Mouse (Mus musculus) ES-E14 (cell line): Measurements from ENCODE around the gene Nrros. TPM values are rescaled to one million over a fixed set of nuclear protein-coding genes. Genes with fewer than 3 reads are reported as not detected.

Experiments used
- DNase-seq: peaks from one replicate; pipeline ENCODE4 v3.0.0-alpha.2; 2013; ENCODE audit warnings: low read depth, low spot score
- H3K27ac ChIP-seq: 2 replicates; pipeline ENCODE4 v1.5.1; 2012; ENCODE audit warnings: low read depth, mild to moderate bottlenecking, low read length, moderate library complexity, mixed read lengths; ENCODE audit not compliant: poor library complexity, insufficient read depth, severe bottlenecking
- H3K36me3 ChIP-seq: 2 replicates; pipeline ENCODE4 v1.6.1; 2012; ENCODE audit warnings: mild to moderate bottlenecking, low read length, moderate library complexity, mixed read lengths; ENCODE audit not compliant: control insufficient read depth, poor library complexity, insufficient read depth, severe bottlenecking
- H3K4me1 ChIP-seq, 2 experiments: fragments of 150-350 bp in 1 of 2; sonication (generic) in 1 of 2; 2 replicates each; pipeline ENCODE4 v1.6.1; 2012; ENCODE audit warnings: low read length in 2 of 2, mild to moderate bottlenecking in 1 of 2, mixed read lengths in 1 of 2; ENCODE audit not compliant: control insufficient read depth in 2 of 2, insufficient read depth in 2 of 2, poor library complexity in 1 of 2
- H3K4me3 ChIP-seq, 2 experiments: fragments of 150-350 bp in 1 of 2; sonication (generic) in 1 of 2; 2 replicates each; pipeline ENCODE4 v1.5.1; 2012; ENCODE audit warnings: low read length in 2 of 2, low read depth in 1 of 2, mild to moderate bottlenecking in 1 of 2, mixed read lengths in 1 of 2; ENCODE audit not compliant: insufficient read depth in 1 of 2, poor library complexity in 1 of 2, severe bottlenecking in 1 of 2
- H3K9ac ChIP-seq: 2 replicates; pipeline ENCODE4 v1.6.1; 2012; ENCODE audit warnings: low read depth, mild to moderate bottlenecking, low read length, mixed read lengths; ENCODE audit not compliant: poor library complexity, insufficient read depth, severe bottlenecking
- H3K9me3 ChIP-seq: fragments of 150-350 bp; sonication (generic); 2 replicates; pipeline ENCODE4 v1.6.1; 2012; ENCODE audit warnings: low read depth, mild to moderate bottlenecking, low read length; ENCODE audit not compliant: control insufficient read depth, insufficient read depth
- CHD2 ChIP-seq: IDR thresholded peaks from 2 replicates; pipeline ENCODE4 v1.6.1; 2014; ENCODE audit warnings: mild to moderate bottlenecking, low read depth, low read length, inconsistent platforms
- HCFC1 ChIP-seq: IDR thresholded peaks from 2 replicates; pipeline ENCODE4 v1.6.1; 2012; ENCODE audit warnings: low read length, inconsistent platforms, borderline replicate concordance; ENCODE audit not compliant: insufficient read depth
- MAFK ChIP-seq: IDR thresholded peaks from 2 replicates; pipeline ENCODE4 v1.6.1; 2014; ENCODE audit warnings: mild to moderate bottlenecking, low read depth, low read length, inconsistent platforms; ENCODE audit not compliant: insufficient read depth
- ZC3H11A ChIP-seq: IDR thresholded peaks from 2 replicates; pipeline ENCODE4 v1.6.1; 2012; ENCODE audit warnings: low read depth, mild to moderate bottlenecking, inconsistent platforms, low read length, borderline replicate concordance
- ZNF384 ChIP-seq: IDR thresholded peaks from 2 replicates; pipeline ENCODE4 v1.6.1; 2012; ENCODE audit warnings: low read depth, low read length, inconsistent platforms
- in situ Hi-C, 2 experiments: fragments of 600-800 bp; cut with MboI; formaldehyde crosslinking; loops; one replicate each; pipeline ENCODE4 v1.15.1; 2025; ENCODE audit warnings: low sequenced_read_pairs in 2 of 2, inconsistent platforms in 1 of 2; ENCODE audit not compliant: unreplicated experiment in 2 of 2
- total RNA-seq: library from RNA; depleted of rRNA; stranded (reverse); fragments of 300-350 nt; gene quantifications from 2 replicates; pipeline ENCODE4 v1.2.3, GENCODE M21; 2012

Gene Nrros
- total RNA-seq, 1 experiment: 6.4 TPM

DNA sequence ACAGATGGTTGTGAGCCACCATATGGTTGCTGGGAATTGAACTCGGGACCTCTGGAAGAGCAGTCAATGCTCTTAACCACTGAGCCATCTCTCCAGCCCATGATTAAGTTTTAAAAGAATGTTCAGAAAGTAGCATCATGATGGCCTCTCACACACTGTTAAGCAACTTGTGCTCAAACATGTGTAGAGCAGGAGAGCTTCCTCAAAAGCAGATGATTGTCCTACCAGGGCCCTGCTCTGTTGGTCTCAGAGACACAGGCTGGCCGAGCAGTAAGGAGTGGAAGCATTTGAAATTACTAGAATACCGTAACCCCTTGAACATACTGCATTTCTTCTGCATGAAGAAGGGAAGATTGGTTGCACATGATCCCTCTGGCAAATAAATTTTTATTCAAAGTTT lies 6.4 kb downstream of the Nrros start:
- H3K9me3 ChIP-seq: no peaks in the 10 kb centered on the region
- no peak overlapping the region for H3K9ac ChIP-seq
- H3K4me1 ChIP-seq: no peaks in the 10 kb centered on the region
- no peaks in the 10 kb centered on the region for H3K36me3 ChIP-seq
- in situ Hi-C loops: no loop called here
- no peak overlapping the region for H3K27ac ChIP-seq
- TF ChIP-seq ZNF384: no peak
- DNase-seq: no peak
- no peak overlapping the region for H3K4me3 ChIP-seq

DNA sequence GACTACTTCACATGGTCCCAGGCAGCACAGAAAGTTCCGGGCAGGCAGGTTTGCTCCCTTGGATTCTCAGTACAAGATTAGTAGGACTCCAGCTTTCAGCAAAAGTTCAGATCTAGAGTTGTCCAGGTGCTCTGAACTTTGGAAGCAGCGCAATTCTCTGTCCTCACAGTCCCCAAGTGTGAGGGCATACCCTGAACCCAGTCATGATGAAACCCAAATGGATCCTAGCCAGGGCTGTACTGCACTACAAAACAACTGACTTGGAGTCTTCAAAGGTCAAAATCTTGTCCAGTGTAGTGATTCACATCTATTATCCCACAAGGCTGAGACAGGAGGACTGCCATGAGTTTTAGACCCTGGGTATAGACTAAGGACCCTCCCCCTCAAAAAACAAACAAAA lies 8.0 kb downstream of the Nrros start:
- in situ Hi-C loops: no loop called here
- Histone ChIP-seq H3K27ac (no peak overlapping the region), H3K9ac (no peak overlapping the region), H3K9me3 (no peaks in the 10 kb centered on the region), H3K4me1 (no peaks in the 10 kb centered on the region), H3K4me3 (no peak overlapping the region), H3K36me3 (no peaks in the 10 kb centered on the region)
- TF ChIP-seq ZC3H11A (no peak), ZNF384 (no peak)
- DNase-seq: no peak

DNA sequence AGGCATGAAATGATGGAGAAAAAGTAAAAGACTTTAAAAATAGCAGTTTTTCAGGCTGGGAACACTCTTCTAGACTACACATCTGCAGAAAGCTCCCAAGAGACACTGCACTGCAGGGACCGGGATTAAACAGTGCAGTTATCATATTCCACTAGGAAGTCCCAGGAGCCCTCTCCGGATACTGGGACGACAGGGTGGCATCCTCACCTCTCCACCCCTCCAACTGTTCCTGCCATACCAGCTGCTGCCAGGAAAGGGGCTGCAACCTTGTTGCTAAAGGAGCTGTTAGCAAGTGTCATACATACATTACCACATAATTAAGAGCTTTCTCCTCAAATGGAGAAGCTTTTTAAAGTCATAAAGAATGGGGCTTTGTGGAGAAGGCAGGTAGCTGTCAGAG lies 8.7 kb downstream of the Nrros start:
- in situ Hi-C loops: no loop called here
- Histone ChIP-seq H3K36me3 (no peaks in the 10 kb centered on the region), H3K9me3 (no peaks in the 10 kb centered on the region), H3K4me1 (no peaks in the 10 kb centered on the region), H3K4me3 (no peak overlapping the region), H3K27ac (no peak overlapping the region), H3K9ac (no peak overlapping the region)
- no peak for DNase-seq
- TF ChIP-seq HCFC1: no peak
- no peak for TF ChIP-seq ZNF384
- no peak for TF ChIP-seq ZC3H11A
- no peak for TF ChIP-seq MAFK
- TF ChIP-seq CHD2: no peak

DNA sequence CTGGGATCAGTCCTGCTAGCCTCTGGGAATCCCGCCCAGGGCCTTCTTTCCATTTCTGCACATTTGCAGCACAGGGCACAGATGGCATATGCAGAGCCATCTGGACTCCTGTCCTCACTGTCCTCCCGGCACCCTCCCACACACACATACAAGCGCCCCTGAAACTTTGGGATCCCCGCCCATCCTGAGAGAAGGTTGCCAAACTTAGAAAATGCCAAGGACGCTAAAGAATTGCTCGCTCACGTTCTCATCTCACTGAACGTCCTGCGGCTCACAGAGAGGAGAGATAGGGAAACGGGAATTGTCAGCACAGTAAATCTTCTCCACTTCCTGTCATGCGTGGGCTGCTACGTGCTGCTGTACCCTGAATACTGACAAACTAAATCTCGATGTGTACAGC lies 11.0 kb downstream of the Nrros start:
- no peak for DNase-seq
- in situ Hi-C loops: no loop called here
- Histone ChIP-seq H3K4me1 (no peaks in the 10 kb centered on the region), H3K27ac (no peak overlapping the region), H3K4me3 (no peak overlapping the region), H3K9ac (no peak overlapping the region), H3K36me3 (no peaks in the 10 kb centered on the region), H3K9me3 (no peaks in the 10 kb centered on the region)
- TF ChIP-seq ZC3H11A (no peak), ZNF384 (no peak), HCFC1 (no peak), MAFK (no peak), CHD2 (no peak)

DNA sequence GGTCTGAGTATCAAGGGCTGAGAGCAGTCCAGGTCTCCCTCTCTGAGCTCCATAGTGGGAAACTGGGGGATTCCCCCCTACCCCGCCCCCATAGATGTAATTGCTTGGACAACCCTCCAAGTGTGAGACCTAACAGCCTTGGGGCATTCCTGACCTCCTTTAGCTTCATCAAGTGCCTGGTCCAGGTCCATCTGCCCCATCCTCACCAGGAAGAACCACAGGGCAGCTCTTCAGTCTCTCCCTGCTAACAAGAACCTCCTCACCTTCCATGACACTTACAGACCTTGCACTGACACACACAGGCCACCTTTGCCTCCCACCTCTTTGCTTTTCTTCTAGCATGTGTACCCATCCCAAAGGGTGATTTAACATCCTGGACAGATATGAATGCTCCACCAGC lies 11.4 kb downstream of the Nrros start:
- Histone ChIP-seq H3K9ac (no peak overlapping the region), H3K4me1 (no peaks in the 10 kb centered on the region), H3K36me3 (no peaks in the 10 kb centered on the region), H3K9me3 (no peaks in the 10 kb centered on the region), H3K27ac (no peak overlapping the region), H3K4me3 (no peak overlapping the region)
- no peak for TF ChIP-seq ZC3H11A
- in situ Hi-C loops: no loop called here
- no peak for DNase-seq
